Mouse (Mus musculus) gastrocnemius, adult 8-10 months (tissue): ENCODE results near the gene Gtpbp3. TPM values are rescaled to one million over a fixed set of nuclear protein-coding genes. Genes with fewer than 3 reads are reported as not detected.

Experiments
- DNase-seq, 2 experiments: peaks; one replicate each; pipeline ENCODE4 v3.0.0; 2022; ENCODE audit warnings: low spot score in 2 of 2
- total RNA-seq, 4 experiments: library from RNA; stranded (reverse); gene quantifications; 2 replicates each; pipeline ENCODE4 v1.2.4; 2022

The Gtpbp3 gene
- 10 to 100 TPM in 3 of 4 experiments, 1 to 10 TPM in 1; 9.5 to 11.2 (median 10.5) TPM for total RNA-seq

GRCm38 (mm10) chr8:71487691-71488445 is at the start of gene Gtpbp3:
TSS of gene Gtpbp3 (plus strand) at chr8:71488103.
- DNase-seq = peak; percentile 76 to 81

GRCm38 (mm10) chr8:71441404-71441803 is 46.5 kb upstream of the Gtpbp3 start:
- no peak for DNase-seq

- no peak for DNase-seq
These were observed 42.8 kb upstream of the Gtpbp3 start for GRCm38 (mm10) chr8:71445096-71445495.

- DNase-seq = no peak
These were observed 36.6 kb upstream of the Gtpbp3 start for GRCm38 (mm10) chr8:71451337-71451736.

- no peak for DNase-seq
These were observed 36.1 kb upstream of the Gtpbp3 start for GRCm38 (mm10) chr8:71451777-71452176.

- no peak for DNase-seq
These were observed 35.2 kb upstream of the Gtpbp3 start for GRCm38 (mm10) chr8:71452669-71453068.

GRCm38 (mm10) chr8:71454668-71455067 is 33.2 kb upstream of the Gtpbp3 start:
- DNase-seq = no peak

GRCm38 (mm10) chr8:71456906-71457305 is 31.0 kb upstream of the Gtpbp3 start:
- DNase-seq = no peak

GRCm38 (mm10) chr8:71457659-71458270 is 30.1 kb upstream of the Gtpbp3 start:
- DNase-seq = no peak

GRCm38 (mm10) chr8:71460716-71461115 is 27.2 kb upstream of the Gtpbp3 start:
- no peak for DNase-seq

GRCm38 (mm10) chr8:71461152-71461840 is 26.6 kb upstream of the Gtpbp3 start:
- no peak for DNase-seq

- DNase-seq = no peak
These were observed 25.7 kb upstream of the Gtpbp3 start for GRCm38 (mm10) chr8:71462191-71462590.

GRCm38 (mm10) chr8:71462786-71463185 is 25.1 kb upstream of the Gtpbp3 start:
- no peak for DNase-seq

- DNase-seq = peak; percentile 96 to 97
These were observed 24.5 kb upstream of the Gtpbp3 start, which contains the start of gene Abhd8 for GRCm38 (mm10) chr8:71463188-71464033. TSS of gene Abhd8 (minus strand) at chr8:71463655.

- DNase-seq = peak; percentile 99
These were observed 23.1 kb upstream of the Gtpbp3 start, which contains the start of gene Mrpl34 for GRCm38 (mm10) chr8:71464513-71465500. TSS of gene Mrpl34 (plus strand) at chr8:71464959.

- no peak for DNase-seq
These were observed 22.2 kb upstream of the Gtpbp3 start for GRCm38 (mm10) chr8:71465733-71466132.

- DNase-seq = no peak
These were observed 21.7 kb upstream of the Gtpbp3 start for GRCm38 (mm10) chr8:71466198-71466597.

- DNase-seq = no peak
These were observed 20.7 kb upstream of the Gtpbp3 start for GRCm38 (mm10) chr8:71467201-71467600.

GRCm38 (mm10) chr8:71468001-71468400 is 19.9 kb upstream of the Gtpbp3 start:
- DNase-seq = no peak

GRCm38 (mm10) chr8:71468916-71469315 is 19.0 kb upstream of the Gtpbp3 start, which contains the start of gene Dda1:
TSS of gene Dda1 (plus strand) at chr8:71469199.
- peak; percentile 96 to 98 for DNase-seq
